8 mouse cellular contexts compared by ENCODE assay signal in the genomic region with DNA sequence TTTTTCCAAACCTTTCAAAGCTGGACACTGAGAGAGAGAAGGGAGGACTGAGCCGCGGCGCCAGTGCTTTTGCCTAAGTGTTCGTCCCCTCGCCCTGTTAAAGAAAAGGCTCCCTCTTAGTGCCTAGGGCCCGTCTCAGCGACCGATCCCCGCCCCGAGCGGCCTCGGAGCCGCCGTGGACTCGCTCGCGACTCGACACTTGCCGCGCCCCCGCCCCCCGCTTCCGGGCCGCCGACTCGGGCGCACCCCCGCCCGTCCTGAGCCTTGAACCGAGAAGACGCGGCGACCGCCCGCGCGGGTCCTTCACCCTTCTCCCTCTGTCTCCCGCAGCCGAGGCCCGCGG. TPM values are rescaled to one million over a fixed set of nuclear protein-coding genes. Genes with fewer than 3 reads are reported as not detected.
DNase-seq lines count a peak whose midpoint lies in the region; ATAC-seq and TF ChIP-seq lines count a peak whose summit lies in the region.

No protein-coding gene starts in this region.

- under 1% methylated on average over 40 of the region's 41 CpGs for WGBS in cerebellum, adult 2 months
- WGBS in spleen, adult 2 months = 2% methylated on average over 41 of the region's 41 CpGs
- 0% methylated on average over 18 of the region's 41 CpGs for WGBS in limb, embryonic 14.5 days
- WGBS in stomach, embryonic 15.5 days = under 1% methylated on average over 40 of the region's 41 CpGs

- no peak for TF ChIP-seq POLR2A in cerebellum, adult 2 months (IDR thresholded peaks at IDR 0.05; ENCODE audit: borderline replicate concordance, insufficient read depth, low read length)
- TF ChIP-seq POLR2A in spleen, adult 2 months (IDR thresholded peaks at IDR 0.05; ENCODE audit: low read depth, low read length) = no peak
- no peak for TF ChIP-seq POLR2A in limb, embryonic 14.5 days (IDR thresholded peaks at IDR 0.05; ENCODE audit: borderline replicate concordance, extremely low read depth, insufficient read depth, insufficient read length)

- peak overlapping the region; percentile 80 for H3K4me2 ChIP-seq in limb, embryonic 14.5 days (replicated peaks; ENCODE audit: low read depth, low read length, severe bottlenecking)
- H3K4me2 ChIP-seq in stomach, embryonic 15.5 days = peak overlapping the region; percentile 65

- ATAC-seq in limb, embryonic 14.5 days (ENCODE audit: low FRiP score, low read depth) = peak; percentile 31; the same call in 1 of the 2 replicates
- no peak; the same call in 1 of the 2 replicates for ATAC-seq in stomach, embryonic 15.5 days (ENCODE audit: insufficient read depth, low FRiP score, low read depth)

- TF ChIP-seq CTCF in cerebellum, adult 2 months (IDR thresholded peaks at IDR 0.05; ENCODE audit: borderline replicate concordance, insufficient read depth, low read depth, low read length) = no peak
- no peak for TF ChIP-seq CTCF in spleen, adult 2 months (IDR thresholded peaks at IDR 0.05; ENCODE audit: extremely low read depth, insufficient read depth, insufficient read length, insufficient replicate concordance)

- peak overlapping the region; percentile 81 for H3K9ac ChIP-seq in limb, embryonic 14.5 days (ENCODE audit: low read depth, low read length, severe bottlenecking)
- peak overlapping the region; percentile 92 for H3K9ac ChIP-seq in stomach, embryonic 15.5 days

- H3K4me1 ChIP-seq in cerebellum, adult 2 months (ENCODE audit: control insufficient read depth, insufficient read depth, low read length) = no peaks in the 10 kb centered on the region; the same call in 1 of the 2 replicates
- H3K4me1 ChIP-seq in spleen, adult 2 months (ENCODE audit: control insufficient read depth, insufficient read depth, insufficient read length) = no peaks in the 10 kb centered on the region; the same call in none of the 2 replicates
- peaks cover 23% of the 10 kb centered on the region for H3K4me1 ChIP-seq in limb, embryonic 14.5 days (ENCODE audit: control insufficient read depth, insufficient read depth, low read length)
- peaks cover 7% of the 10 kb centered on the region; the same call in 1 of the 2 replicates for H3K4me1 ChIP-seq in stomach, embryonic 15.5 days

- no peaks in the 10 kb centered on the region for H3K27me3 ChIP-seq in cerebellum, adult 2 months (ENCODE audit: control insufficient read depth, insufficient read depth, low read length)
- no peaks in the 10 kb centered on the region; the same call in 1 of the 2 replicates for H3K27me3 ChIP-seq in spleen, adult 2 months (ENCODE audit: control insufficient read depth, insufficient read depth, low read length)
- no peaks in the 10 kb centered on the region for H3K27me3 ChIP-seq in limb, embryonic 14.5 days (ENCODE audit: control insufficient read depth, insufficient read depth, low read length)
- H3K27me3 ChIP-seq in stomach, embryonic 15.5 days (replicated peaks) = no peaks in the 10 kb centered on the region

- peak overlapping the region; percentile 97 for H3K4me3 ChIP-seq in cerebellum, adult 2 months (replicated peaks; ENCODE audit: insufficient read depth, low read depth, low read length)
- H3K4me3 ChIP-seq in spleen, adult 2 months (ENCODE audit: extremely low read depth, insufficient read depth, insufficient read length) = peak overlapping the region; percentile 86
- H3K4me3 ChIP-seq in limb, embryonic 14.5 days (replicated peaks; ENCODE audit: low read length) = peak overlapping the region; percentile 85
- H3K4me3 ChIP-seq in stomach, embryonic 15.5 days (replicated peaks) = peak overlapping the region; percentile 90

- peaks cover 6% of the 10 kb centered on the region for H3K36me3 ChIP-seq in spleen, adult 2 months (ENCODE audit: control insufficient read depth, insufficient read depth, low read length)
- peaks cover 28% of the 10 kb centered on the region for H3K36me3 ChIP-seq in limb, embryonic 14.5 days (ENCODE audit: control insufficient read depth, insufficient read depth, low read length)
- H3K36me3 ChIP-seq in stomach, embryonic 15.5 days = 0 out of 2 replicates have a peak, but pooled peaks cover 8% of the 10 kb centered on the region

- peak overlapping the region; percentile 41 for H3K27ac ChIP-seq in cerebellum, adult 2 months (ENCODE audit: insufficient read depth, low read length)
- peak overlapping the region; percentile 99 for H3K27ac ChIP-seq in spleen, adult 2 months (ENCODE audit: insufficient read depth, low read length)
- peak overlapping the region; percentile 94 for H3K27ac ChIP-seq in limb, embryonic 14.5 days (replicated peaks; ENCODE audit: low read depth, low read length)
- peak overlapping the region; percentile 100 for H3K27ac ChIP-seq in stomach, embryonic 15.5 days

- intact Hi-C loops in gastrocnemius, postnatal 36 days (cut with DNase I) = loop anchor here (5.0 kb wide), 1 partner anchor 170 kb away; no protein-coding TSS in a partner anchor
- intact Hi-C loops in left cerebral cortex, postnatal 4 days (cut with DNase I) = no loop called here

- no peaks in the 10 kb centered on the region for H3K9me3 ChIP-seq in limb, embryonic 14.5 days (ENCODE audit: control insufficient read depth, low read length)
- H3K9me3 ChIP-seq in stomach, embryonic 15.5 days = no peaks in the 10 kb centered on the region

- no peak for DNase-seq in cerebellum, adult 2 months
- DNase-seq in cerebellum, adult 11 months = no peak
- no peak for DNase-seq in spleen, adult 2 months (ENCODE audit: low read depth in 1 of 2, low spot score in 2 of 2)
- no peak for DNase-seq in spleen, postnatal 4 days (ENCODE audit: low spot score in 2 of 2)
- no peak for DNase-seq in limb, embryonic 14.5 days (ENCODE audit: low spot score)
- no peak for DNase-seq in gastrocnemius, postnatal 36 days
- no peak for DNase-seq in left cerebral cortex, postnatal 4 days

RNA-seq across cellular contexts. Expression of gene Kdm3a, which starts 0.3 kb away (rescaled TPM):
- polyA plus RNA-seq in cerebellum, adult 2 months (2012; rRNA removed) = 26.9 and 28.1 TPM in 2 replicates
- polyA plus RNA-seq in spleen, adult 2 months (2012; rRNA removed) = 8.1 and 9.9 TPM in 2 replicates
- 54.8 and 58.1 TPM in 2 replicates for polyA plus RNA-seq in limb, embryonic 14.5 days (2012; rRNA removed)
- polyA plus RNA-seq in limb, embryonic 14.5 days (2014; fragmentation: Nextera tagmentation; extraction: Ambion mirVana) = 36.9 and 37.9 TPM in 2 replicates
- polyA plus RNA-seq in stomach, embryonic 15.5 days (2015; fragmentation: Nextera tagmentation; extraction: Ambion mirVana) = 40.7 and 46.4 TPM in 2 replicates
- 10 to 100 TPM; 11.3 to 13.7 TPM for total RNA-seq in gastrocnemius, postnatal 36 days (2021)
- 10 to 100 TPM; 30.7 to 32.0 TPM for total RNA-seq in left cerebral cortex, postnatal 4 days (2021)

Comparison
In these comparisons a context has a peak if more than half of its experiments do, and no peak if none do; other contexts are left out.
1. H3K27ac ChIP-seq: peak in every context shown above with its lines; median percentile 100 in stomach, embryonic 15.5 days; 99 in spleen, adult 2 months; 94 in limb, embryonic 14.5 days; 41 in cerebellum, adult 2 months.